Mouse (Mus musculus): ENCODE results near the gene Tpo. TPM values are rescaled to one million over a fixed set of nuclear protein-coding genes. Genes with fewer than 3 reads are reported as not detected.

Tpo gene
- polyA plus RNA-seq (2014; fragmentation: Nextera tagmentation; extraction: Ambion mirVana), result 0.13 TPM in 1 of 2 replicates, not detected in the other

DNA sequence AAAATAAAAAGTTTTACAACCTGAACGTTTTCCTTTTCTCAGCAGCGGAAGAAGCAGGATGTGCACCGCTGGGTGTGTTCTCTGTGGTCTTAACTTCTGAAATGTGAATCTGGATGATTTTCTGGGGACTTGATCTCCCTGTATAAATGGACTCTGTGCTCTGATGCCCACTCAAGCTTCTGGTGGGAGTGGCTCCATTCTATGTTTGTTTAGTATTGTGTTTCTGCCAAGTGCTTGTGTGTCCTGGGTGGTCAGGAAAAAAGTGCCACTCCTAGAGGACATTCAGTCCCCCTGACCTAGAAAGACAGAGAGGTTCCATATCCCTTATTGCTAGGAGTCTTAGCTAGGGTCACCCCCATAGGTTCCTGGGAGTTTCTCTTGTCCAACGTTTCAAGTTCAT, at the start of gene Tpo:
Tpo (minus strand) TSS at position 101 of the 400 bp plus-strand sequence.
- no peak for ATAC-seq (ENCODE audit: insufficient number of reproducible peaks, insufficient read depth, low FRiP score, low read depth)
- 81% methylated on average over 4 of the region's 4 CpGs for WGBS

DNA sequence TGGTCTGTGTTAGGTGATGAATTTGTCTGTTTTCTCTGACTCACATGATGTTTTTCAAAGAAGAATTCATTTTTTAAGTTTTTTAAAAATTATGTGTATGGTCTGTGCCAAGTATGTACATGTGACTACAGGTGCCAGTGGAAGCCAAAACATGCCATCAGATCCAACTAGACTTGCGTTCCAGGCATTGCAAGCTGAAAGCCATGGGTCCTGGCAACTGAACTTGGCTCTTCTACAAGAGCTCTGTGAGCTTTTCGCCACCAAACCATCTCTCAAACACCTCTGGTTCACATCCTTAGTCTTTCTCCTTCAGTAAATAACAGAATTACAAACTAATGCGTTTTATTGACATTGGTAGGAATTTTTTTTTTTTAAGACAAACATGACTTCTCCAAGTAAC, 49.3 kb upstream of the Tpo start:
- ATAC-seq (ENCODE audit: insufficient number of reproducible peaks, insufficient read depth, low FRiP score, low read depth), result no peak
- no peak overlapping the region for H3K27ac ChIP-seq (ENCODE audit: low read length)
- WGBS, result 78% methylated on average over 3 of the region's 3 CpGs

More for the DNA sequence above, at the start of gene Tpo:
- Histone ChIP-seq H3K4me2 (replicated peaks; ENCODE audit: low read depth, low read length) (no peak within 1 kb of the TSS), H3K4me1 (ENCODE audit: control insufficient read depth, insufficient read depth, low read length) (no peaks in the 10 kb centered on the region), H3K9me3 (ENCODE audit: control insufficient read depth, low read depth, low read length) (no peaks in the 10 kb centered on the region), H3K4me3 (ENCODE audit: low read depth, low read length) (no peak within 1 kb of the TSS), H3K27me3 (ENCODE audit: control insufficient read depth, insufficient read depth, low read length) (no peaks in the 10 kb centered on the region), H3K36me3 (ENCODE audit: control insufficient read depth, insufficient read depth, low read length) (no peaks in the 10 kb centered on the region), H3K27ac (ENCODE audit: low read length) (no peak within 1 kb of the TSS), H3K9ac (replicated peaks; ENCODE audit: low read depth, low read length) (no peak within 1 kb of the TSS)

DNA sequence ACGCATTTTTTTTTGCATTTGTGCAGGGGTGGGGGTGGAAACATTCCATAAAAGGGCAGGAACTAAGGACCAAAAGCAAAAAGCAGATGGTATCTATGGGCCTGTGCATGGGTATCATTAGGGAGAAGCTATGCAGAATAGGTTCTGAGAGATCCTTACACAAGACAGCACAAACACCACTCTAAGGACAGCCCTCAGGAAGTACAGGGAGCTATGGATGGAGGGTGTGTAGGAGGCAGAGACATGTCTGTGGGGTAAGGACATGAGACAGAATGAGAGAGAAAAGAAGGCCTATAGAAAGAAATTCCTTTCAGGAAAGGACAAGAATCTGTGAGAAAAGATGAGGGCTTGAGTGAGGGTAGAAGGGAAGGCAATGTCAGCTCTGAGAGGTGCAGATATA, 47.2 kb upstream of the Tpo start:
- no peak overlapping the region for H3K27ac ChIP-seq (ENCODE audit: low read length)
- no peak overlapping the region for H3K4me2 ChIP-seq (replicated peaks; ENCODE audit: low read depth, low read length)
- H3K36me3 ChIP-seq (ENCODE audit: control insufficient read depth, insufficient read depth, low read length), result no peaks in the 10 kb centered on the region
- no peak overlapping the region for H3K9ac ChIP-seq (replicated peaks; ENCODE audit: low read depth, low read length)
- no peaks in the 10 kb centered on the region for H3K27me3 ChIP-seq (ENCODE audit: control insufficient read depth, insufficient read depth, low read length)
- no peaks in the 10 kb centered on the region for H3K4me1 ChIP-seq (ENCODE audit: control insufficient read depth, insufficient read depth, low read length)
- ATAC-seq (ENCODE audit: insufficient number of reproducible peaks, insufficient read depth, low FRiP score, low read depth), result no peak
- WGBS, result 86% methylated on average over 1 of the region's 1 CpGs
- no peak overlapping the region for H3K4me3 ChIP-seq (ENCODE audit: low read depth, low read length)
- no peaks in the 10 kb centered on the region for H3K9me3 ChIP-seq (ENCODE audit: control insufficient read depth, low read depth, low read length)

More for the DNA sequence above, 49.3 kb upstream of the Tpo start:
- H3K4me2 ChIP-seq (replicated peaks; ENCODE audit: low read depth, low read length), result no peak overlapping the region
- H3K9ac ChIP-seq (replicated peaks; ENCODE audit: low read depth, low read length), result no peak overlapping the region
- H3K27me3 ChIP-seq (ENCODE audit: control insufficient read depth, insufficient read depth, low read length), result no peaks in the 10 kb centered on the region
- H3K36me3 ChIP-seq (ENCODE audit: control insufficient read depth, insufficient read depth, low read length), result no peaks in the 10 kb centered on the region
- H3K9me3 ChIP-seq (ENCODE audit: control insufficient read depth, low read depth, low read length), result no peaks in the 10 kb centered on the region
- H3K4me3 ChIP-seq (ENCODE audit: low read depth, low read length), result no peak overlapping the region
- H3K4me1 ChIP-seq (ENCODE audit: control insufficient read depth, insufficient read depth, low read length), result no peaks in the 10 kb centered on the region

DNA sequence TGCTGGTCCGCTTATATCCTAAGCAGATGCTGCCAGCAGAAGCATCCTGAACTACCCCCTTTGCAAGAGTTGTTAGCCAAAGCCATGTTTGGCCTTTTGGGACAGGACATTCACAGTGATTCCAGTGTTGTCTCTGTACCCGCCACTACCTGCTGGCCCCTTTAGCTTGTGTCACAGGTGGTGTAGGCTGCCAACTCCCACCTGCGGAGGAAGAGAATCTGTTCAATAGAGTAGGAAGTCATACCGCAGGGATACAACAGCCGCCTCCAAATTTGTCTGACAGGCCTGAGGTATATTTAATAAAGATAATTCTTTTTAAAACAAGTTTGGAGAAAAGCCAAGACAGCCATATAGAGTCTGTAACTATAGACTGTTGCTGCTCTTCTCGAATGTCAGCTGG, 45.5 kb upstream of the Tpo start:
- WGBS, result 67% methylated on average over 6 of the region's 6 CpGs
- H3K4me2 ChIP-seq (replicated peaks; ENCODE audit: low read depth, low read length), result no peak overlapping the region
- no peak overlapping the region for H3K9ac ChIP-seq (replicated peaks; ENCODE audit: low read depth, low read length)
- no peaks in the 10 kb centered on the region for H3K9me3 ChIP-seq (ENCODE audit: control insufficient read depth, low read depth, low read length)
- H3K27me3 ChIP-seq (ENCODE audit: control insufficient read depth, insufficient read depth, low read length), result no peaks in the 10 kb centered on the region
- no peaks in the 10 kb centered on the region for H3K4me1 ChIP-seq (ENCODE audit: control insufficient read depth, insufficient read depth, low read length)
- ATAC-seq (ENCODE audit: insufficient number of reproducible peaks, insufficient read depth, low FRiP score, low read depth), result no peak
- H3K27ac ChIP-seq (ENCODE audit: low read length), result no peak overlapping the region
- H3K36me3 ChIP-seq (ENCODE audit: control insufficient read depth, insufficient read depth, low read length), result no peaks in the 10 kb centered on the region
- H3K4me3 ChIP-seq (ENCODE audit: low read depth, low read length), result no peak overlapping the region

DNA sequence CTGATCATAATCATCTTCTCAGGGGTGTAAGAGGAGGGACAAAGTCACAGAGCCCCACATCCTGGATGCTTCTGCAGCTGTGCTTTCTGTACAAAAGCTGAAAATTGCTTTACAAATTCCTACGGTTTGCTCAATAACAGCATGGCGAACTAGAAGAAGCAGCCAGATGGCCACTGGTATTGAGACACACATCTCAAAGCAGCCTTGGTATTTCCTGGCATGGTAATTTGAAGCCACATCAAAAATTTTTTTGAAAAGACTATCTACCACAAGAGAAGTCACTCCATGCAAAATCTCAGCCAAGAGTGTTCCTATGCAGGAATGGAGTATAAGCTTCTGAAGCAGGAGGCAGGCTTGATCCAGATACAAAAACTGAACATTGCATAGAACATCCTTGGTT, 45.1 kb upstream of the Tpo start:
- H3K9me3 ChIP-seq (ENCODE audit: control insufficient read depth, low read depth, low read length), result no peaks in the 10 kb centered on the region
- no peaks in the 10 kb centered on the region for H3K27me3 ChIP-seq (ENCODE audit: control insufficient read depth, insufficient read depth, low read length)
- no peak for ATAC-seq (ENCODE audit: insufficient number of reproducible peaks, insufficient read depth, low FRiP score, low read depth)
- H3K4me1 ChIP-seq (ENCODE audit: control insufficient read depth, insufficient read depth, low read length), result no peaks in the 10 kb centered on the region
- WGBS, result 90% methylated on average over 2 of the region's 2 CpGs
- H3K4me3 ChIP-seq (ENCODE audit: low read depth, low read length), result no peak overlapping the region
- no peak overlapping the region for H3K4me2 ChIP-seq (replicated peaks; ENCODE audit: low read depth, low read length)
- H3K27ac ChIP-seq (ENCODE audit: low read length), result no peak overlapping the region
- no peaks in the 10 kb centered on the region for H3K36me3 ChIP-seq (ENCODE audit: control insufficient read depth, insufficient read depth, low read length)
- H3K9ac ChIP-seq (replicated peaks; ENCODE audit: low read depth, low read length), result no peak overlapping the region

DNA sequence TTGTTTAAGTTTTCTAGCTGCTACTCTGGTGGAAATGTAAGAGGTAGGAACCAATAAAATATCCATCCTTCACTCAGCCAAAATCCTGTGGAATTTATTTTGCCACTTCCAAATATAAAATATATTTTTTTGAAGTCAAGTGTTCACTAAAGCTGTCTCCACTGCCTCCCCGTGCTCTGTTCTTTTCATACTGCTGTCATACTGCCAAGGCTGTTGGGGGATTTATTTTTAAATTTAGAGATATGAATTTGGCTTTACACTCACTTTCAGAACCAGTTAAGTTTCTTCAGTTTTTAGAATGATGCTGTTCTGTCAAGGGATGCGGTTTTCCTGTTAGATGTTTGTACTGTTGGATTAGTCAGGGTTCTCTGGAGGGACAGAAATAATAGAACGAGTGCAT, 36.1 kb upstream of the Tpo start:
- WGBS, result 57% methylated on average over 3 of the region's 3 CpGs

DNA sequence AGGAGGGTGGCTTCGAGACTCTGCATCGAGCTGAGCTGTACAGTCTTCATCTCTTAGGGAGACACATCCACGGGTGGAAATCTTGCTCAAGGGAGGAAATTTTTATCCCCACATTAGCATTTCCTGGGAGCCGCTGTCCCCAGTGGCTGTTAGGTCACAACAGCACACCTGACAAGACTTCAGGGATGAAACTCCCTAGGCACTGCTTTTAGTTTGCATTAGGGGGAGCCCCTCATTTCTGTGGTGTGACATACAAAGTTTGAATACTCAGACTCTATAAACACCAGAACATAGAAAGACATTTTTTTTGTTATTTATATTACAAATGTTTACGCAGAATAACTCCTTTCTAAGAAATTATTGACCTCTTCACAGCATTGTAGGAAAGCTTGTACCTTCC, 32.1 kb upstream of the Tpo start:
- Histone ChIP-seq H3K27me3 (ENCODE audit: control insufficient read depth, insufficient read depth, low read length) (no peaks in the 10 kb centered on the region), H3K4me2 (replicated peaks; ENCODE audit: low read depth, low read length) (no peak overlapping the region), H3K4me3 (ENCODE audit: low read depth, low read length) (no peak overlapping the region), H3K27ac (ENCODE audit: low read length) (no peak overlapping the region), H3K9me3 (ENCODE audit: control insufficient read depth, low read depth, low read length) (no peaks in the 10 kb centered on the region), H3K9ac (replicated peaks; ENCODE audit: low read depth, low read length) (no peak overlapping the region), H3K4me1 (ENCODE audit: control insufficient read depth, insufficient read depth, low read length) (no peaks in the 10 kb centered on the region), H3K36me3 (ENCODE audit: control insufficient read depth, insufficient read depth, low read length) (no peaks in the 10 kb centered on the region)
- WGBS, result 81% methylated on average over 5 of the region's 5 CpGs
- ATAC-seq (ENCODE audit: insufficient number of reproducible peaks, insufficient read depth, low FRiP score, low read depth), result no peak

More for the DNA sequence above, 36.1 kb upstream of the Tpo start:
- H3K27me3 ChIP-seq (ENCODE audit: control insufficient read depth, insufficient read depth, low read length), result no peaks in the 10 kb centered on the region
- H3K9me3 ChIP-seq (ENCODE audit: control insufficient read depth, low read depth, low read length), result no peaks in the 10 kb centered on the region
- H3K36me3 ChIP-seq (ENCODE audit: control insufficient read depth, insufficient read depth, low read length), result no peaks in the 10 kb centered on the region
- H3K4me2 ChIP-seq (replicated peaks; ENCODE audit: low read depth, low read length), result no peak overlapping the region
- H3K27ac ChIP-seq (ENCODE audit: low read length), result no peak overlapping the region
- H3K4me1 ChIP-seq (ENCODE audit: control insufficient read depth, insufficient read depth, low read length), result no peaks in the 10 kb centered on the region
- ATAC-seq (ENCODE audit: insufficient number of reproducible peaks, insufficient read depth, low FRiP score, low read depth), result no peak
- no peak overlapping the region for H3K4me3 ChIP-seq (ENCODE audit: low read depth, low read length)
- H3K9ac ChIP-seq (replicated peaks; ENCODE audit: low read depth, low read length), result no peak overlapping the region

DNA sequence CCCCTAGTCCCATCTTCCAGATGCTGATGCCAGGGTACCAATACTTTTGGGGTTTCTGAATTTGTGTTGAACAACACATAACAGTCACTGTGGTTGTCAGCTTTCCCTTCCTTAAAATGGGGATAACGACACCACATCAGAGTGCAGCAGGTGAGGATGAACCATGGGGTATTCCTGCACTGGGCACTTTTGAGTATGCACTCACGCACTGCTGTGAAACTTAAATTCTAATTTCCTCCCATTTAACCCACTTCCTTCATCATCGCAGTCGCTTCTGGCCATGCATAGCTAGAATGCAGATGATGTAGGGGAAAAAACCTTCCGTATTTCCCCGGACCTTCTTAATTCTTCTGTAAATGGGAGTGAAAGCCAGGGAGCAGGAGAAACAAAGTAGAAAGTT, 31.6 kb upstream of the Tpo start:
- Histone ChIP-seq H3K4me2 (replicated peaks; ENCODE audit: low read depth, low read length) (no peak overlapping the region), H3K9me3 (ENCODE audit: control insufficient read depth, low read depth, low read length) (no peaks in the 10 kb centered on the region), H3K9ac (replicated peaks; ENCODE audit: low read depth, low read length) (no peak overlapping the region), H3K27ac (ENCODE audit: low read length) (no peak overlapping the region), H3K27me3 (ENCODE audit: control insufficient read depth, insufficient read depth, low read length) (no peaks in the 10 kb centered on the region), H3K4me1 (ENCODE audit: control insufficient read depth, insufficient read depth, low read length) (no peaks in the 10 kb centered on the region), H3K36me3 (ENCODE audit: control insufficient read depth, insufficient read depth, low read length) (no peaks in the 10 kb centered on the region), H3K4me3 (ENCODE audit: low read depth, low read length) (no peak overlapping the region)
- no peak for ATAC-seq (ENCODE audit: insufficient number of reproducible peaks, insufficient read depth, low FRiP score, low read depth)
- WGBS, result 89% methylated on average over 6 of the region's 6 CpGs

DNA sequence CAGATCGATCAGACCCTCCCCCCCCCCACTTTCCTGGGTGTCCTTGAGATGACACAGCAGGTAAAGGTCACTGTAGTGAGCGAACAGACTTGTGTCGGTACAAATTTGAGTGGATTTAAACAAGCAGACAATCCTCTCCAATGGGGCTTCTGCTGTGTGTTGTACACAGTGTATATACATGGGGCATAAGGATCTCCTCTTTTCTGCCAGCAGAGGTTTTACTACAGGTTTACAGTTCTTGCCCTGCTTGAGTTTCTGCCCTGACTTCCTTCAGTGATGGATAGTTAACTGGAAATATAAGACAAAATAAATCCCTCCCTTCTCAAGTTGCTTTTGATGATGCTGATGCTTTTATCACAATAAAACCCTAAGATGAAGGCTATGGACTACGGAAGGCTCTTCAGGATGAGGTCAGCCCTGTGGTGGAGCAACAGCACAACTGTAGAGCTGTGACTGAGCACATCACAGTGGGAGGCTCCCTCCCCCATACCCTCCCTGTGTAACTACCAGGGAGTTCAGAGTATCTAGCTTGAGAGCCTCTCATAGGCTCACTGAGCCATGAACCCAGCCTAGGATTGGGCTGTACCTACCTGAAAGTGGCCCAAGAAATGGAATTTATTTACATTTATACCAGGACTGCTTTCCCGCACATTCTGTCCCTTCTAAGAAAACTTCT, 29.4 kb upstream of the Tpo start:
- H3K27me3 ChIP-seq (ENCODE audit: control insufficient read depth, insufficient read depth, low read length), result no peaks in the 10 kb centered on the region
- no peak for ATAC-seq (ENCODE audit: insufficient number of reproducible peaks, insufficient read depth, low FRiP score, low read depth)
- 74% methylated on average over 5 of the region's 5 CpGs for WGBS
- no peak overlapping the region for H3K27ac ChIP-seq (ENCODE audit: low read length)
- H3K4me3 ChIP-seq (ENCODE audit: low read depth, low read length), result no peak overlapping the region
- no peaks in the 10 kb centered on the region for H3K4me1 ChIP-seq (ENCODE audit: control insufficient read depth, insufficient read depth, low read length)
- H3K4me2 ChIP-seq (replicated peaks; ENCODE audit: low read depth, low read length), result no peak overlapping the region
- H3K36me3 ChIP-seq (ENCODE audit: control insufficient read depth, insufficient read depth, low read length), result no peaks in the 10 kb centered on the region
- H3K9ac ChIP-seq (replicated peaks; ENCODE audit: low read depth, low read length), result no peak overlapping the region
- no peaks in the 10 kb centered on the region for H3K9me3 ChIP-seq (ENCODE audit: control insufficient read depth, low read depth, low read length)

Data from stomach, embryonic 14.5 days (tissue).